Comparison of ENCODE assay signal across 14 mouse cellular contexts in genomic region chr4:51153539-51153938, GRCm38 (mm10).
"Had no signal": no experiment of that assay in that cellular context is flagged by ENCODE, and none has a peak within 500 bp of the region (broad histone marks: within the 10 kb centered on the region; RNA-seq: fewer than 3 reads in every experiment).

No protein-coding gene starts in this region.

- H3K9ac ChIP-seq: liver, embryonic 15.5 days; neural tube, embryonic 13.5 days had no signal

- H3K9me3 ChIP-seq: limb, embryonic 10.5 days; liver, embryonic 15.5 days; neural tube, embryonic 13.5 days had no signal

- H3K4me2 ChIP-seq: liver, embryonic 11.5 days; liver, embryonic 15.5 days; neural tube, embryonic 13.5 days had no signal

- ATAC-seq: lung, postnatal 0 days had no signal

- H3K4me3 ChIP-seq: layer of hippocampus, adult 2 months; limb, embryonic 10.5 days; liver, embryonic 15.5 days; neural tube, embryonic 13.5 days had no signal

- H3K36me3 ChIP-seq: limb, embryonic 10.5 days; liver, embryonic 15.5 days; neural tube, embryonic 13.5 days had no signal

- H3K27ac ChIP-seq: layer of hippocampus, adult 2 months; limb, embryonic 10.5 days; liver, embryonic 15.5 days; neural tube, embryonic 13.5 days had no signal

- DNase-seq: kidney, adult 18-20 months; kidney, postnatal 10 days; kidney, postnatal 4 days; lung, adult 2 months; lung, postnatal 36 days; spleen, adult 18-20 months; thymus, adult 18-20 months; thymus, postnatal 14 days had no signal

- H3K4me1 ChIP-seq: limb, embryonic 10.5 days; liver, embryonic 15.5 days; neural tube, embryonic 13.5 days had no signal

- H3K27me3 ChIP-seq: liver, embryonic 15.5 days; neural tube, embryonic 13.5 days had no signal
